Mouse (Mus musculus) mature B cell (primary cell): ENCODE results near the gene Gm3460.
"Not testable (repeated sequence)": the region's sequence is repeated elsewhere in the genome, so short reads cannot be mapped to it uniquely, and the experiment has no call there.

Source experiments
- in situ Hi-C: fragments of 300-500 bp; cut with MboI; formaldehyde crosslinking; loops from 2 replicates; pipeline ENCODE4 v1.14.3; 2019

Gm3460 gene

GRCm38 (mm10) chr14:6622318-6622717 is at the start of gene Gm3460:
Gm3460 (minus strand) TSS chr14:6622418.
- in situ Hi-C loops, result not testable (repeated sequence)

DNA sequence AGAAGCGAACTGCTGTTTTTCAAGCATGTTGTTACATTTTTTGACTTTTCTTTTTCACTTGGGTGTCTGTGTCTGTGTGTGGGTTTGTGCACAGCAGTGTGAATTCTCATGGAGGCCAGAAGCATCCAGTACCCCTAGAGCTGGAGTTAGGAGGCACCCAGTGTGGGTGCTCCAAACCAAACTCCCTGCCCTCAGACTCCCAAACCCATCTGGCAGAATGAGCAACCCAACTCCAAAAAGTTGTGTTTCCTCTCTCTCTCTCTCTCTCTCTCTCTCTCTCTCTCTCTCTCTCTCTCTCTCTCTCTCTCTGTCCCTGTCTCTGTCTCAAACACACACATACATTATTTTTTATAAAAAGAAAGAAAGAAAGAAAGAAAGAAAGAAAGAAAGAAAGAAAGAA is 15.8 kb downstream of the Gm3460 start:
- in situ Hi-C loops, result not testable (repeated sequence)

- in situ Hi-C loops, result not testable (repeated sequence)
These were observed 17.2 kb downstream of the Gm3460 start for GRCm38 (mm10) chr14:6605004-6605403.

- in situ Hi-C loops, result not testable (repeated sequence)
These were observed 17.7 kb downstream of the Gm3460 start for GRCm38 (mm10) chr14:6604551-6604950.

DNA sequence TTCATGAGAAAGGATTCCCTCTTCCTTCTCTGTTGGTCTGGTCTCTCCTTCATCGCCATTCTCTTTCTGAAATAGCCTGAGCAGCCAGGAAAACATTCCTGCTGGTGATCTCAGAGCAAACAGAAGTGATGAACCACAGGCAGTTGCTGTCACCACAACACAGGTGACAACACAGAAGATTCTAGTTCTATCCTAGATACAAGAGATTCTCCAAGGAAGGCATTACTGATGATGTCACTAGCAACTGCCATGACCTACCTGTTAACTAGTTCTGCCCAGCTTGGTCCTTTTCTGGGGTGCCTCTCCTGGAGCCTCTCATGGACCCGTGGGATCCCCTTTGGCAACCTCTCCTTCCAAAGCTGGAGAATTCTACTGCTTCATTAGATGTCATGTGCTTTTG is 31.7 kb downstream of the Gm3460 start, which contains the start of gene Gm3629:
Gene Gm3629, minus strand, starts transcription at position 101 of the 400 bp plus-strand sequence.
- in situ Hi-C loops, result not testable (repeated sequence)
